Mouse (Mus musculus) thymus, postnatal 14 days (tissue): ENCODE measurements around the gene Enpp7.

ENCODE experiments used
- DNase-seq: peaks from one replicate; pipeline ENCODE4 v3.0.0; 2021

The Enpp7 gene

DNA sequence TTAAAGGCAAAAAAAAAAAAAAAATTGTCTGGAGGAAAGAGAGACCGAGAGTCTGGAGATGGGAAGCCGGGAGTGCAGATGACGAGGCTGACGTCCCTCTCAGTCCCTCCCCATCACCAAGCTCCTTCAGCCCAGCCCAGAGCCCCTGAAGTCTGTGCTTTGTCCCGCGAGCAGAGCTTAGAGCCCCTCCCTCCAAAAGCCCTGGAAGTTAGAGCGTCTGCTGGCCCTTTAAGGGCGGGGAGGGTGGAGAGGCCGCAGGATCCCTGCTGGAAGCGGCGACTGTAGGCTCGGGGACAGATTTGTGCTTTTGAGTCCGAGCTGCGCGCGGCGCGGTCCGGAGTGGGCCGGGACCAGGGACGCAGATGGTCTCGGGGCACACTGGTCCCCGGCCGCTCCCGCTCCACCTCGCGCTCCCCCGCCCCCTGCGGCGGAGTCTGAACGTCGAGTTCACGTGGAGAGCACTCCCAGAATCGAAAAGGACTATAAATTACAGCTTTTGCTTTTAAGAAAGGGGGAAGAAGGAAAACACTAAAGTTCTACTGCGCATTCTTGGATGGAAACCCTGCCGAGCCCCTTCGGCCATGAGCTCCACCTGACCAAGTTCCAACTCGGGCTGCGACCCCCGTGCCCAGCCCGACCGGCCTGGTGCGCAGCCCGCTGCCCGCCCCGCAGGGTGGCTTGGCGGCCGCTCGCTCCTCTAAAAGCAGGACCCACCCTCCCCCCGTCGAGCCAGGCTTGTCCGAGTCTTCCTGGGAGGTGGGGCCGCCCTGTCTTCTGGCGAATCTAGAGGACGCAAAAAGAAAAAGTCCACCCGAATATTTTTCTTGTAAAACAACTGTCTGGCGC lies 49.2 kb downstream of the Enpp7 start:
- no peak for DNase-seq

DNA sequence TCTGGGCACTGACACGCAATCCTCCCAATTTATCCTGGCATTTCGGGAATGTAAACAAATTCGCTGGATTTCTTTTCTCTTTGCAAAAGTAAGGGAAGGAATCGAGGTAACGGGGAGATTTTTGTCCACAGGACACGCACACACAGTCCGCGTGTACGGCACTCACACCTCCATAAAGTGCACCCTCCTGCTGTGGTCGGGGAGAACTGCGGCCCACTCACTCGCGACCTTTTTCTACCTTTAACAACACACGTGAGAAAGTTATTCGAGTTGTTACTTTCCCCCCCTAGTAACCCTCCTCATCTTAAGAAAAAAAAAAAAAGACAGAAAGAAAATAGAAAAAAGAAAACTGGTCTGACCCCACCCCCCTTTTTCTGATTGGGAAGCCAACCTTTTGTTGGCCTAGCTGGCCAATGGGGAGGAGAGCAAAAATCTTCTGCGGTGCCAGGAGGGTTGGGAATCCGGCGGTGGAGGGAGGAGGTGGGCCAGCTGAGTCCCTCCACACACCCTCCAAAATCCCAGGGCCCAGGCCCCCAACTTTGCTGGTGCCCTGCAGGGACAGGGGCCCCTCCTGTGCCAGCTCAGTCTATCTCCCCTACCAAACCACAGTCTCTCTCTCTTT lies 49.9 kb downstream of the Enpp7 start:
- no peak for DNase-seq

DNA sequence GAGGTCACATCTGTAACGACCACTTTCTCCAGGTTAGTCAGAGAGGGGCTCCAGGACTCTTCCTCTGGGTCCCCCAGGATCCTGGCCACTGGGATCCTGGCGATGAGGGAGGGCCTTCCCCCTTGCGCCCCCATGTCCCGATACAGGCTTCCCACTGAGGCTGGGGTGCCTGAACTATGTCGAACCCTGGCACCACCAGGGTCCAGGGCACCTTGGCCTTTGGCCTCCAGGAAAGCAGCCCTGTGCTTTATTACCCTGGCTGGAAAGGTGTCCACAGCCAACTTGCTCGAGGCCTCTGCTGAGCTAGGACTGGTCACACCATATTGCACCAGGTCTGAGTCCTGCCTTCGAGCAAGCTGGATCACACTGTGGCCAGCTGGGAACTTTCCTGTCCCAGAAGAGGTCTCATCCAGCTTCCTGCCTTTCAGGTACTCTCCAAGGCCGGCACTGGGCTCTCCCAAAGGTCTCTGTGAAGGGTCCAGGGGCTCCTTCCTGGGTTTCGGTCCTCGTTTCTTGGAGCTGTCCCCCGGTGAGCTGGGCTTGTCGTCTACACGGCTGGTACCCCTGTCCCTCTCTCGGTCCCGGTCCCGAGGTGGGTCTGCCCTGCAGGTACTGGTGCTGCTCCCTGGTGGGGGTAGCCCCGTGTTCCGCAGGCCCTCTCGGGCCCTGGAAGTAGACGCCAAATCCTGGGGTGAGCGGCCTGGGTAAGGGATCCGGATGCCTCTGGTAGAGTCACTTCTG lies 50.9 kb downstream of the Enpp7 start:
- peak; percentile 18 for DNase-seq

DNA sequence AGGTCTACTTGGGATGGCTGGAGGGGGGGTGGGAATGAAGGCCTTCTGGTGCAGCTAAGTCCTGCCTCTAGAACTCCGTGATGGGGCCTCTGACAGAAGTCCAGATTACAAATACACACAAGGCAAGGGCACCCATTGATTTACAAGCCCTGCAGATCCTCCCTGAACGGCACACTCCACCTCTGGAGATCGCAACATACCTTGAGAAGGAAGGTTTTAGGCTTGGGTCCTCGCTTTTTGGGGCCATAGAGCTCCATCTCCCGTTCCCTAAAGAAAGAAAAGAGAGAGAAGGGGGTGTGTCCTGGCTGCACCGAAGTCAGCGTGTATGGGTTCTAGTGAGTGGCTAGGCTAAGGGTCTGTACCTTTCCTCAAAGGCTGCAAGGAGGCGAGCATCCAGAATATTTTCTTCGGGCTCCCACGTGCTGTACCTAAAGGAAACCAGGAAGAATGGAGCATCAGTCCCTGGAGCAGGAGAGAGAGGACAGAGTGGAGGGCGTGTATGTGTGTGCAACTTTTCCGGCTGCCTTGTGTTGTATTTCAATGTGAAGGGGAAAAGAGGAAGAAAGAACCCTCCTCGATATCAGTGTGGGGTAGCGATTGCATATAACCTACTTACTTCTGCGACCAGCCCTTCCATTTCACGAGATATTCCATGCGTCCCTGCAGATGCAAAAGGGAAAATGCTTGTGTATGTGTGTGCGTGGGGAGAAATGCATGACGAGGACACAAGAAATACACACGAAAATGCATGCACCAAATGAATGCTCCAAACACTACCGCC lies 51.9 kb downstream of the Enpp7 start:
- peak; percentile 10 for DNase-seq

DNA sequence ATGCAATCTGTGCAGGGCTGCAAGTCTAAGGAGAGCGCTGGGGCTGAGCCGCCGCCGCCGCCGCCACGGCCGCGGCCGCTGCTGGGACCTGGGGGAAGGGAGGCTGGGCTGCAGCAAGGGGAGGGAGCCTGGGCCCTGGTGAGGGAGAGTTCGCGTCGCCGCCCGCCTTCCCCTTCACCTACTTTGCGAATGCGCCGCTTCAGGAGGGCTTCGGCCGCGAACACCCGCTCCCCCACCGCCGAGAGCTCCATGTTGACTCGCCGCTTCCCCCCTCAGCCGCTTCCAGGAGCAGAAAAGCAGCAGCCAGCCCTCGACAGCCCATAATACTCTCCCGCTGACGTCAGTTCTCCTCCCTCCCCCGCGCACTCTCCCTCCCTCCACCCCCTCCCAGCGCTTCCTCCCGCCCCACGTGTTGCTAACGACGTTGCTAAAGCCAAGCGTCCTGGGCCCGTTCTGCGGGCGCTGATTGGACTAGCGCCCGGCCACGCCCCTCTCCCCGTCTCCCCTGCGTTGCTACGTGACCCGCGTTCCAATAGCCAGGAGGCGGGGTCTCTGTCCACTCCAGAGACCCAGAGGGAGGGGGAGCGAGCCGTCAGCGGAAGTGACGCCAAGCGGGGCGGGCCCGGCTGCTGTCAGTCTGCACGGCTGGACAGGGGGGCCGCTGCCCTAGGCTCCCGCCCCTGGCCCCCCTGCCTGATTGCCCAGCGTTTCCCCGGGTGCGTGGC lies 52.8 kb downstream of the Enpp7 start, which contains the start of gene Cbx8:
TSS of gene Cbx8 (minus strand) at position 370 of the 725 bp plus-strand sequence.
- DNase-seq = peak; percentile 100

DNA sequence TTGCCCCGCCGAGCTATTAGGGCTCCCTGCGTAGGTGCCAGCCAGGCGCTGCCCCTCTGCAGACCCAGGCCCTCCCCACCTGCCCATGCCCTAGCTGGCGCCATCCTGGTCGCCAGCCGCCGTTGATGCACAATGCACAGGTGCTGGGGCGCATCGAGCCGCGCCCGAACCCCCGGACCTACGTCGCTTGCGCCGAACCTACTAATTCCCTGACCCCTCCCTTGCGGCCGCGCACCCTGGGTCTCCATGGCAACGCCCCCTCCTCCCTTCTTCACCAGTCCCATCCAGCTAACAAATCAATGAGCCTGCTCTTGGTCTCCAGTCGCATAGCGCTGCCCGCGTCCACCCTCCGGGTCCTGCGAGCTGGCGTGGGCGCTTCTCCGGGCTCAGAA lies 53.3 kb downstream of the Enpp7 start:
- no peak for DNase-seq

DNA sequence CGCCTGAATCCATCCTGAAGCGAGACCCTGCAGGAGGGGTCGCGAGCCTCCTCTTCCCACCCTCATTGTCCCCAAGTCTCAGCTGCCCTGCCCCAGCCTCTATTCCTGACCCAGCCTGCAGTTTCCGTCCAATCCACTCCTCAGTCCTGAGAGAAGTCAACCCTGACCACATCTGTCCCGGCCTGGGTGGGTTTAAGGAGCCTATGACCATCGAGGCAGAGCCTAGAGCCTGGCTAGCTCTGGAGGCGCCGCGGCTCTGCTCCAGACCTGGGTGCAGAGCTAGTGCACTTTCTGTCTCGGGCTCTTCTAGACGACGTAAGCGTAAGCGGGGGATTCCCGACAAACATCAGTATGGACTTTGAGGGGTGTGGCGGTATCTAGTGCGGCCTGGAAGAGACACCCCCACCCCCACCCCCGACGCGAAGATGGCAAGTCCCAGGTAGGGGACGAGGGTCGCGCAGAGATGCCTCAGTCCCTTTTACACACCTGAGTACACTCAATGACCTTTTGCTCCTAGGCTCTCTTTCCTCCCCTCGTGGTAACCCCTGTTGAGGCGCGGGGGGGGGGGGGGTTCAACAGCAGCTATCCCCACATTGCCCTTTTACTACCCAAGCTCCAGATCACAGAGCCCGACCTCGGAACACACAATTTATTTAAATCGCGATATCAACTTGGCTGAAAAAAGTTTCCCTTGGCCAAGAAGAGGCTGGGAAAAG lies 53.9 kb downstream of the Enpp7 start:
- DNase-seq = no peak
